In the genomic region with DNA sequence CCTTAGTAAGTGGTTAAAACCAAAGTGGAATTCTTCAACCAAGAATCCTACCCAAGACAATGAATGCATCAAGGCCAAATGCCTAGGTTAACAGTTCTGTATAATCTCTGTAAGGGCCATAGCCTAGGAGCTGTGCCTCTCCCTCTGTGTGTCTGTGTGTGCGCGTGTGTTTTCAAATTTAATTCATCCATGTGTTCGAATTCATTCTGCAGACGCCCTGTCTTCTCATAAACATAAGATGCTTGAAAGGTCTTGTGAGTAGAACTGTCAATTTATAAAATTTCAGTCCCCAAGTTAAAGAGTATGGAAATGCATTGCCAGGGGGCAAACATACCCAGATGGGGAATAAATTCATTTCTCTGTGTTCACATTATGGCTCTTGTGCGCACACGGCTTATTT, we compare ENCODE assay signal across 8 mouse cellular contexts. TPM values are rescaled to one million over a fixed set of nuclear protein-coding genes. Genes with fewer than 3 reads are reported as not detected.
DNase-seq lines count a peak whose midpoint lies in the region; ATAC-seq lines count a peak whose summit lies in the region.

No protein-coding gene starts in this region.

- no peaks in the 10 kb centered on the region for H3K9me3 ChIP-seq in heart, embryonic 15.5 days (replicated peaks)
- no peaks in the 10 kb centered on the region for H3K9me3 ChIP-seq in embryonic facial prominence, embryonic 14.5 days (ENCODE audit: control insufficient read depth, low read length)
- no peaks in the 10 kb centered on the region for H3K9me3 ChIP-seq in hindbrain, embryonic 15.5 days
- H3K9me3 ChIP-seq in midbrain, embryonic 16.5 days (replicated peaks; ENCODE audit: control insufficient read depth, low read length, poor library complexity, severe bottlenecking) = no peaks in the 10 kb centered on the region

- WGBS in heart, embryonic 15.5 days = 36% methylated on average over 6 of the region's 6 CpGs
- 16% methylated on average over 6 of the region's 6 CpGs for WGBS in embryonic facial prominence, embryonic 14.5 days
- WGBS in hindbrain, embryonic 15.5 days = 14% methylated on average over 6 of the region's 6 CpGs
- 8% methylated on average over 6 of the region's 6 CpGs for WGBS in midbrain, embryonic 16.5 days

- H3K4me1 ChIP-seq in heart, embryonic 15.5 days (replicated peaks) = peaks cover 48% of the 10 kb centered on the region
- H3K4me1 ChIP-seq in embryonic facial prominence, embryonic 14.5 days (ENCODE audit: control insufficient read depth, insufficient read depth, low read length) = peaks cover 51% of the 10 kb centered on the region
- H3K4me1 ChIP-seq in hindbrain, embryonic 15.5 days (replicated peaks) = peaks cover 51% of the 10 kb centered on the region
- H3K4me1 ChIP-seq in midbrain, embryonic 16.5 days (ENCODE audit: control insufficient read depth, insufficient read depth, low read length) = peaks cover 21% of the 10 kb centered on the region

- peak overlapping the region; percentile 13; the same call in 1 of the 2 replicates for H3K27ac ChIP-seq in heart, embryonic 15.5 days
- peak overlapping the region; percentile 100 for H3K27ac ChIP-seq in embryonic facial prominence, embryonic 14.5 days (replicated peaks; ENCODE audit: low read depth, low read length)
- peak overlapping the region; percentile 64 for H3K27ac ChIP-seq in hindbrain, embryonic 15.5 days (replicated peaks)
- H3K27ac ChIP-seq in midbrain, embryonic 16.5 days (ENCODE audit: low read length) = peak overlapping the region; percentile 80

- no peak for ATAC-seq in heart, embryonic 15.5 days (replicated peaks; ENCODE audit: insufficient number of reproducible peaks, insufficient read depth, low FRiP score, low read depth)
- ATAC-seq in embryonic facial prominence, embryonic 14.5 days (ENCODE audit: low read depth) = no peak
- ATAC-seq in hindbrain, embryonic 15.5 days (ENCODE audit: low FRiP score, low read depth) = no peak
- no peak for ATAC-seq in midbrain, embryonic 16.5 days

- H3K36me3 ChIP-seq in heart, embryonic 15.5 days = no peaks in the 10 kb centered on the region
- H3K36me3 ChIP-seq in embryonic facial prominence, embryonic 14.5 days (ENCODE audit: control insufficient read depth, insufficient read depth, low read length) = no peaks in the 10 kb centered on the region
- H3K36me3 ChIP-seq in hindbrain, embryonic 15.5 days = no peaks in the 10 kb centered on the region
- no peaks in the 10 kb centered on the region for H3K36me3 ChIP-seq in midbrain, embryonic 16.5 days (ENCODE audit: control insufficient read depth, insufficient read depth, low read length)

- peak overlapping the region; percentile 63 for H3K4me2 ChIP-seq in heart, embryonic 15.5 days
- peak overlapping the region; percentile 80 for H3K4me2 ChIP-seq in embryonic facial prominence, embryonic 14.5 days (ENCODE audit: low read depth, low read length)
- H3K4me2 ChIP-seq in hindbrain, embryonic 15.5 days = peak overlapping the region; percentile 66
- peak overlapping the region; percentile 79 for H3K4me2 ChIP-seq in midbrain, embryonic 16.5 days (ENCODE audit: low read length)

- H3K4me3 ChIP-seq in heart, embryonic 15.5 days = peak overlapping the region; percentile 32
- H3K4me3 ChIP-seq in embryonic facial prominence, embryonic 14.5 days (ENCODE audit: low read depth, low read length) = peak overlapping the region; percentile 80
- peak overlapping the region; percentile 93 for H3K4me3 ChIP-seq in hindbrain, embryonic 15.5 days
- peak overlapping the region; percentile 96 for H3K4me3 ChIP-seq in midbrain, embryonic 16.5 days (ENCODE audit: low read depth, low read length)

- H3K27me3 ChIP-seq in heart, embryonic 15.5 days = no peaks in the 10 kb centered on the region
- H3K27me3 ChIP-seq in embryonic facial prominence, embryonic 14.5 days (replicated peaks; ENCODE audit: control insufficient read depth, insufficient read depth, low read length) = no peaks in the 10 kb centered on the region
- no peaks in the 10 kb centered on the region for H3K27me3 ChIP-seq in hindbrain, embryonic 15.5 days
- H3K27me3 ChIP-seq in midbrain, embryonic 16.5 days (ENCODE audit: control insufficient read depth, insufficient read depth, low read depth, low read length) = no peaks in the 10 kb centered on the region

- intact Hi-C loops in heart, postnatal 36 days (cut with DNase I) = no loop called here

- DNase-seq in heart, postnatal 36 days = no peak
- DNase-seq in embryonic facial prominence, embryonic 14.5 days (ENCODE audit: low spot score) = no peak
- no peak for DNase-seq in right cerebral cortex, postnatal 36 days (ENCODE audit: low spot score in 2 of 2)
- DNase-seq in spleen, postnatal 14 days (ENCODE audit: low spot score in 2 of 2) = no peak
- DNase-seq in cerebellum, adult 11 months = no peak

- peak overlapping the region; percentile 30 for H3K9ac ChIP-seq in heart, embryonic 15.5 days
- peak overlapping the region; percentile 97 for H3K9ac ChIP-seq in embryonic facial prominence, embryonic 14.5 days (ENCODE audit: low read depth, low read length)
- peak overlapping the region; percentile 41 for H3K9ac ChIP-seq in hindbrain, embryonic 15.5 days
- H3K9ac ChIP-seq in midbrain, embryonic 16.5 days (ENCODE audit: low read depth, low read length) = peak overlapping the region; percentile 74

RNA-seq across cellular contexts. Expression of a gene that starts 3.8 kb away (rescaled TPM):
- polyA plus RNA-seq in heart, embryonic 15.5 days (2015; fragmentation: Nextera tagmentation; extraction: Ambion mirVana) = 21.6 and 22.1 TPM in 2 replicates
- total RNA-seq in heart, postnatal 36 days (2021) = 10 to 100 TPM; 47.2 to 63.0 TPM
- 30.5 and 34.7 TPM in 2 replicates for polyA plus RNA-seq in embryonic facial prominence, embryonic 14.5 days (2014; fragmentation: Nextera tagmentation; extraction: Ambion mirVana)
- polyA plus RNA-seq in hindbrain, embryonic 15.5 days (2015; fragmentation: Nextera tagmentation; extraction: Ambion mirVana) = 44.2 and 57.0 TPM in 2 replicates
- polyA plus RNA-seq in midbrain, embryonic 16.5 days (2015; fragmentation: Nextera tagmentation; extraction: Ambion mirVana) = 71.8 and 77.8 TPM in 2 replicates

Comparison
In these comparisons a context has a peak if more than half of its experiments do, and no peak if none do; other contexts are left out.
1. H3K27ac ChIP-seq: peak in every context shown above with its lines; median percentile 100 in embryonic facial prominence, embryonic 14.5 days; 80 in midbrain, embryonic 16.5 days; 64 in hindbrain, embryonic 15.5 days; 13 in heart, embryonic 15.5 days.
2. H3K4me3 ChIP-seq: peak in every context shown above with its lines; median percentile 96 in midbrain, embryonic 16.5 days; 93 in hindbrain, embryonic 15.5 days; 80 in embryonic facial prominence, embryonic 14.5 days; 32 in heart, embryonic 15.5 days.
3. H3K9ac ChIP-seq: peak in every context shown above with its lines; median percentile 97 in embryonic facial prominence, embryonic 14.5 days; 74 in midbrain, embryonic 16.5 days; 41 in hindbrain, embryonic 15.5 days; 30 in heart, embryonic 15.5 days.